Mouse (Mus musculus): ENCODE measurements around the gene Cavin3.

The Cavin3 gene

DNA sequence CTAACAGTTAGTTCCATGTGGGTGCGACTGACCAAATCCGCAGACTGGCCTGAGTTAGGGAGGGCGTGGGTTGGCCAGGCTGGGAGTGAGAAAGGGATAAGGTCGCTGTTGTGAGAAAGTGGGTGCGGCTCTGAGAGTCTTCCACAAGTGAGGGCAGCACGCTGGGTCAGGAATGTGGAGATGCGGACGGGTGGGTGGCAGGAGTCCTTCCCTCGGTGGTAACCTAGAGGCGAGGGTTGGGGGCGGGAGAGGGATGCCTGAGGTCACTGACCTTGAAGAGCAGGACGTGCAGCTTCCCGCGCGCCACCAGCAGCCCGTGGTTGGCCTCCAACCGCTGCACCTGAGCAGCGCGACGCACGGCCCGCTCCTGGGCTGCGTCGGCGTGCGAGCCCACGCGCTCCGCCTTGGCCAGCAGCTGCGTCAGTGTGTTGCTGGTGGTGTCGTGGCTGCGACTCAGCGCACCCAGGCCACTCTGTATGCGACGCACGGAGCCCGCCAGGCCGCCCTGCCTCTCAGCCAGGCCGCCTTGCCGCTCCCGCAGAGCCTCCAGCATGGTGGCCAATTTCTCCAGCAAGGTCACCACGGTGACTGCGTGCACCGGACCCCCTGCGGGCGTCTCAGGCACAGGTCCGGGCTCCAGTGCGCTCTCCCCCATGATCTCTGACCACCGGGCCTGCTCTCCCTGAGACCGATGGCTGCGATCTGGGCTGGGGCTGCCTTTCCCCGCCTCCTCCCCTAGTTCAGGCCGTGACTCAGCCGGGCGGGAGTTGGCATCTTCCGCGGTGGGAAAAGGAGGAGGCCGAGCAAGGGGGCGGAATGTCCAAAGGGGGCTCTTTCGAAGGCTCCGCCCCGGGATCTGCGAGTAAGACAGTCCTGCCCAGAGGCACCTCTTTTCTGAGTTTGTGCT is at the start of gene Cavin3:
Gene Cavin3, minus strand, starts transcription at position 796 of the 907 bp plus-strand sequence.
- in situ Hi-C loops (cut with MboI, MseI): loop anchor here in 1 of 2 experiments (5.0 kb wide), 1 partner anchor 74 kb away; no protein-coding TSS in a partner anchor

DNA sequence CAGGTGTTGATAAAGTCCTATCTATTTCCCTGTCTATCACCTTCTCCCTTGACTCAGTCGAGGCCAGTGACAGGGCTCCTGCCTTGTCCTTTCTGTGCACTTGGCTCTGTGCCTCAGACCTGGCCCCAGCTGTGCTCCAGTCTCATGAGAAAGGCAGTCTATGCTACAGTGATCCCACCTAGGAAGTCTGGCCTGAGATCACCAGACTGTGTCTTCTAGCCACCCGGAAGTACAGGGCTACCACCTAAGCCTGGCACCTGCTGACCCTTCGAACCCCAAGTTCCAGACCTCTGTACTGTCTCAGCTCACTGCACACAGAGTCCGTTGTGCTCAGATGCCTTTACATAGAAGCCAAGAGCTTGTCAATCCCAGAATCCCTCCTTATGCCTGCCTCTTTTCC is 46.0 kb upstream of the Cavin3 start:
- in situ Hi-C loops (cut with MboI, MseI): loop anchor here in 1 of 2 experiments (10.0 kb wide), 1 partner anchor 273 kb away; no protein-coding TSS in a partner anchor

DNA sequence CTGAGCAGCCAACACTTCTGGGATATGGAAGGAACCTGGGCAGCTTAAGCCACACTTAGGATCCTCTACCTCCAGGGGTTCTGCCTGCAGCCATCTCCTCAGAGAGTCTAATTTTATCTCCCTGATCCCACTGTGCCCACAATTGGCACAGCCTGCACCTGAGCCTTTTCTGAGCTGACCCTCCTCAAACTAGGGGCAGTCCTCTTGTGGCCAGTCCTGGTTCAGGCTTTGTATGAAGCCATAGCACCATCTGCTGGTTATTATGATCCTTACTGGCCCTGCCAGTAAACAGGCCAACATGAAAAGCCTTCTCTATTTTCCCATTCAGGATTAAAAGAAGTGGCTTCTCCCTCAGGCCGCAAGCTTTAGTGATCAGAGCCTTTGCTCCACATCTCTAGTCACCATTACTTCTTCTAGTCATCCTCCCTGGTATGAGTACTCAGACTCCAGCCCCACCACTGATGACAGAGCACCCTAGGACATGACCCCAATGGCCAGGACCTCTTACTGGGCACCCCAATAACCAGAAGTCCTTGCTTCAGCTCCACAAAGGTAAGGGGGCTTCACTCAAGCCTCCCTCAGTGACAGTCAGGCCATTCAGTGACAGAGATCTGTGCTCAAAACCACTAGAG is 45.3 kb upstream of the Cavin3 start:
- in situ Hi-C loops (cut with MboI, MseI): loop anchor here in 1 of 2 experiments (10.0 kb wide), 1 partner anchor 273 kb away; no protein-coding TSS in a partner anchor

DNA sequence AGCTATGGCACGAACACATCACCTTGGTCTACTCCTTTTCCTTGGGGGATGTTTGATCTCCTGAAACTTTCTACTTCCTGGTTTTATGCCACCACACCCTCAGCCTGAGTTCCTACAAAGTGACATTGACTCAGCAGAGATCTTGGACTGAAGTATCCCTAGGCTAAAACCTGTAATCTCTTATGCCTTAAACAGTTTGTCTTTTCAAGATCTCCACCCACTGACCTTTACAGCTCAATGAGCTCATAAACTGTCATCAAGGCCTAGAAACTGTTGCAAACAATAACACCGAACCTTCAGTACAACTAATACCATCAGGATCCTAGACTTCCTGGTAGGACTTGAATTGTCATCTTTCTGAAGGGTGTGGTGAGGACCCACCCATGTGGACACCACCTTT is 42.1 kb upstream of the Cavin3 start:
- in situ Hi-C loops (cut with MboI, MseI): loop anchor here in 1 of 2 experiments (5.0 to 25.0 kb wide), 3 partner anchors 107 to 912 kb away; partner anchors contain the start of genes Olfr655, Olfr656 and Olfr657

DNA sequence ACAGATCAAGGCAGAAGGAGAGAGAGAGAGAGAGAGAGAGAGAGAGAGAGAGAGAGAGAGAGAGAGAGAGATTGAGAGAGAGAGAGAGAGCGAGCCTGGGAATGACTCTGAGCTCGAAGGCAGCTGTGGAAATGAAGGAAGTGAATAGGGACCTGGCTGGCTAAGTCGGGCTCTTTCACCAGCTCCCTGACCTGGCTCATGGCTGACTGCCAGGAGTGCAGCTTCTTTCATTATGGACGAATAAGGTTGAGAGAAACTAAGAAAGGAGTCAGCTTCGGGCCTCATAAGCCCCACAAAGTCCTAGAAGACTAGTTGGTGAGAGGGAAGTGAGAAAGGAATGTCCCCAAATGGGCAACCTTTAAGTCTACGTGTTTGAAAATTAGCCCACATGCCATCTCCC is 38.1 kb upstream of the Cavin3 start:
- in situ Hi-C loops (cut with MboI, MseI): loop anchor here in 1 of 2 experiments (5.0 to 25.0 kb wide), 3 partner anchors 103 to 908 kb away; partner anchors contain the start of genes Olfr655, Olfr656 and Olfr657

DNA sequence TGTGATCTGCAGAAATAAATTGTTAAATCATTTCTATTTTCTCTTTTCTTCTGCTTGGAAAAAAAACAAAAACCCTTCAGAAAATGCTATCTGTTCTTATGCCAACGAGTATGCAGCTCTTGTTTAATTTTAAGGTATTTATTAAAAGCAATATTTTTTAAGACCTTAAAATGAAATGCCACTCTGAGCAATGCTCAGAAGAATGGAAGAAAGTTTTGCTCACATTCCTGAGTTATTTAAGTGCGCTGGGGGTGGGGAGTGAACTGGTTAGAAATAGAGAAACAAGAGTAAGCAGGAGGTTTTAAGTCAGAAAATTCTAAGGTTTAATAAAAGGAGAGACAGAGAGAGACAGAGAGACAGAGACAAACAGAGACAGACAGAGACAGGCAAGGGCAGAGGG is 37.7 kb upstream of the Cavin3 start:
- in situ Hi-C loops (cut with MboI, MseI): loop anchor here (5.0 to 25.0 kb wide), 5 partner anchors 102 to 907 kb away; partner anchors contain the start of genes Olfr655 (in 1 of the 2), Olfr656 (in 1 of the 2) and Olfr657 (in 1 of the 2)

DNA sequence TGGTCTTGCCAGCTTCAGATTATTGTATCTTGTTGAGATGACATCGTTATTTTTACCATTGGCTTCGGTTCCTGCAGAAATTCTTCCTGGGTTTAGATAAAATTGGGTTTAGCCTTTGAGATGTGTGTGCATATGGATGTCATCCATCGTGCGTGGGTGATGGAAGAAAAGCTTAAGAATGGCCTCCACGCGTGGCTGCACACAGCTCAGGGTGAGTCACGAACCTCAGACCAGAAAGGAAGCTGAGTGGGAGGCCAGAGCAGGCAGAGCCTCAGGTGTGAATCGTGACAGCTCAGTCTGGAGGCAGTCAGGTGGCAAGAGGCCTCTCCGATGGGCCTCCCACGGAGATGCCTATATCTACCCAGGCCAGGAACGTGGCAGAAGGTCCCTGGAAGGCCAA is 37.2 kb upstream of the Cavin3 start:
- in situ Hi-C loops (cut with MboI, MseI): loop anchor here (5.0 to 25.0 kb wide), 3 partner anchors 105 to 907 kb away; partner anchors contain the start of genes Olfr655 (in 1 of the 2), Olfr656 (in 1 of the 2) and Olfr657 (in 1 of the 2)

DNA sequence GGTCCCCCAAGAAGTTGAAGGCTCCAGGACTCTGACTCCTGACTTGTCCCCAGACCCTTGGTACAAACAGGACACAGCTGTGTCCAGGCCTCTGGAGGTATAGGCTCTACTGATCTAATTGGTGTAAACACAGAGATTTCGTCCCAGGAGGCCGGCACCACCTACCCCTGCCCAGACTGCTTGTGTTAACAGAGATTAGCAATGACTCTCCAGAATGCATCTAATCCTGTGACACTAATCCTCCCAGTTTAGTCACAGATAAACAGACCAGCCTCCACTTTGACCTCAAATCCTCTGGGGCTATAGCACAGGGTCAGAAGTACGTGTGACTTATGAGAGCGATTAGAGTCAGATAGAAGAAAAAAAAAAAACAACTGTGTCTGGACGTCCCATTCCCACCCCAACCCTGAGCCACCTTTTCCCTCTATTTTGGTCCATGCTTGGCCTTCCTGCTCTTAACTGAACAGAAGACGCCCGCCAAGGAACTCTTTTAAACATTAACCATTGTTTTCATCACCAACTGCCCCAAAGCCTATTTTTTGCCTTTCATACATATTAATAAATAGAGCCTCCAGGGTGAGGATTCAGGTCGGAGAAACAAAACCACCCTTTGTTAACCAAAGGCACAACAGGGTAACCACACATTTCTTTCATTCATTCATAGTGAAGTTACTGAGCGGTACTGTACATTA is 34.7 kb upstream of the Cavin3 start:
- in situ Hi-C loops (cut with MboI, MseI): loop anchor here (5.0 to 25.0 kb wide), 3 partner anchors 102 to 905 kb away; partner anchors contain the start of genes Olfr655 (in 1 of the 2), Olfr656 (in 1 of the 2) and Olfr657 (in 1 of the 2)

DNA sequence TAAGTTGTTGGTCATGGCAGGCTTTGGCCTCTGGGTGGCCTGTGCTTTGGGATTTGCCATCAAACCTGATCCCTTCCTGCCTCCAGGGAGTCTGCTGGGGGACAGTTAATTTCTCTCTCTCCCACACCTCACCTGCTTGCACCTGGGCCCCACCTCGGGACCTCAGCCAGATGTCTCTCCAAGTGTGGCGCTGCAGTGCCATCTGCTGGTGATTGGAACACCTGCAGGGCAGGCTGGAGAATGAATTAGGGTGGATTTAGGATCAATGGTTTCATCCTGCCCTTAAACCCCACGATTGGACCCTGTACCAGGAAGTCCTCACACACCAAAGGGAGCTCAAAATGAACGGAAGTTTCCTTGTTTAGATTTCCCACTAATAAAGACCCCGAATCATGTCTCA is 33.1 kb upstream of the Cavin3 start:
- in situ Hi-C loops (cut with MboI, MseI): loop anchor here (5.0 to 25.0 kb wide), 3 partner anchors 100 to 903 kb away; partner anchors contain the start of genes Olfr655 (in 1 of the 2), Olfr656 (in 1 of the 2) and Olfr657 (in 1 of the 2)

DNA sequence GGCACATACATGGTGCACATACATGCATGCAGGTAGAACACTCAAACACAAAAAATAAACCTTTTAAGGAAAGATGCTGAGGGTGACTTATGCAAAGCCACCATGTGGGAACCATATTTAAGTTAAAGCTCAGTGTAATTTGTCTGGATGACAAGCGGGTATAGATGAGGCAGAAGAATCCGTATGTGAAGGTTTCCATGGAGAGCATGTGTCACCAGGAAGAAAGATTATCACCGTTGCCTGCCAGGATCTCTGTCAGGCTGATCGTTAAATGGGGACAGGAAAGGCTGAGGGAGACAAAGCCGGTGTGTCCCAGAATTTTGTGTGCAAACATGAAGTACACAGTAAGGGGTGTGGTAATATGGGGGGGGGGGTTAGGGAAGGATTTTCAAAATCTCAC is 32.5 kb upstream of the Cavin3 start:
- in situ Hi-C loops (cut with MboI, MseI): loop anchor here (10.0 to 25.0 kb wide), 2 partner anchors 100 to 902 kb away; partner anchors contain the start of genes Olfr655 (in 1 of the 2), Olfr656 (in 1 of the 2) and Olfr657 (in 1 of the 2)

DNA sequence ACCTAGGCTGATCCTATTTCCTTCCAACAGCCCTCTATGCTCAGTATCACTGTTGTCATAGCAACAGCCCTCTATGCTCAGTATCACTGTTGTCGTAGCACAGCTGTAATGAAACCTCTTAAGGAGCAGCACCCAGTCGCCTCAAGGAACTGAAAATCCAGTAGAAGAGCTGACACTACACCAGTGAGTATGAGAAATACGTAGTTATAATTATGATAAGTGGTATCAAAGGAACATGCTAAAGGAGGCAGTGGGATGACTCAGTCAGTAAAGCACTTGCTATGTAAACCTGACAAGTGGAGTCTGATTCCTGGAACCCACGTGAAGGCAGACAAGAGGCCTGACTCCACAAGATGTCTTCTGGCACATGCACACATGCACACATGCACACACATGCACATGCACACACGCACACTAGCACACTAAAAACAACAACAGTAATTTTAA is 31.8 kb upstream of the Cavin3 start:
- in situ Hi-C loops (cut with MboI, MseI): loop anchor here (10.0 to 25.0 kb wide), 2 partner anchors 99 to 902 kb away; partner anchors contain the start of genes Olfr655 (in 1 of the 2), Olfr656 (in 1 of the 2) and Olfr657 (in 1 of the 2)

DNA sequence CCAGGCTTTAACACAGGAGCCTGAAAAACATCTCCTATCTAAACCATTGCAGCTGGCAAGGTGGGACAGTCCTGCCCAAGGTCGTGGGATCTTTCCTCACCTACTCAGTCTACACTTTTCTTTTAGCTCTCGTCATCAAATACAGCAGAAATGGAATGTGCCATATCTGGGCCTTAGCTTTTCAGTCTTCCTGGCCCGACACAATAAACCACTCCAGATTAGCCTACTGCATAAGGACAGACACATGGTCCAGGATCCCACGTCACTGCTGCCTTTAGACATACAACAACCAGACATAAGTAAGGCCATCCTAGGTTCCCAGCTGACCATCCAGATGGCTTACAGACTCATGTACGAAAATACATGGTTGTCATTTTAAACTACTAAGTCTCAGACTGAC is 28.0 kb upstream of the Cavin3 start:
- in situ Hi-C loops (cut with MboI, MseI): loop anchor here (10.0 to 25.0 kb wide), 2 partner anchors 95 to 898 kb away; partner anchors contain the start of genes Olfr655 (in 1 of the 2), Olfr656 (in 1 of the 2) and Olfr657 (in 1 of the 2)

DNA sequence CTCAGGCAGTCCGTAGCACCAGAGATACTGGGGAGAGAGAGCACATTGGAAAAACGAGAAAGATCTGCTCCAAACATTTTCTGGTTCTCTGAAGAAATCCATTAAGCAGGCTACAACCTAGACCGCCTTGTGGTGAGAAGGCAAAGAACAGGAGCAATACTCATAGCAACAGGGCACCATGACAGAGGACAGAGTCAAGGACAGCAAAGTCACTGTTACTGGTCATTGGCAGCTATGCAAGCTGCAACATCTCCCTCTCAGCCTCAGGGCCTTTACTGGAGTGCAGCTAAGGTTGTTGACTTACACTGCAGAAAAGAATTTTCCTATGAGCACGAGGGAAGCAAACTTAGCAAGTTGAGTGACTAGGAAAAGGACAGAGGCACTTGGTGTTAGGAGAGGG is 25.2 kb upstream of the Cavin3 start:
- in situ Hi-C loops (cut with MboI, MseI): loop anchor here in 1 of 2 experiments (25.0 kb wide), 1 partner anchor 895 kb away; the partner anchor contains the start of genes Olfr655, Olfr656 and Olfr657

DNA sequence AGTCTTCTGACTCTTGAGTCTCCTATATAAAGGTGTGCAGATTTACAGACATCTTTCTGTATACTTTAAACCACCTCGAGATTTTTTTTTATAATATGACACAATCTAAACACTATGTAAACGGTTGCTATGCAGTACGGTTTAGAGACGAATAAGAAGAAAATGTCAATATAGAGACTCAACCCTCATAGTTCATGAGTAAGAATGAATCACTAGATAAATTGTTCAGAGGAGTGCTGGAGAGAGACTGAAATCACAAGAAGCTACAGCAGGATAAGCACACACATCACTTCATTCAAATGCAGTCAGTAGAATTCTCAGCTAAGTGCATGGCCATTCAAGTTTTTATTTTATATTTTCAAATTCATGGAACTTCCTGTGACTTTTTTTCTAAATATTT is 19.9 kb upstream of the Cavin3 start:
- in situ Hi-C loops (cut with MboI, MseI): loop anchor here in 1 of 2 experiments (25.0 kb wide), 1 partner anchor 890 kb away; the partner anchor contains the start of genes Olfr655, Olfr656 and Olfr657

DNA sequence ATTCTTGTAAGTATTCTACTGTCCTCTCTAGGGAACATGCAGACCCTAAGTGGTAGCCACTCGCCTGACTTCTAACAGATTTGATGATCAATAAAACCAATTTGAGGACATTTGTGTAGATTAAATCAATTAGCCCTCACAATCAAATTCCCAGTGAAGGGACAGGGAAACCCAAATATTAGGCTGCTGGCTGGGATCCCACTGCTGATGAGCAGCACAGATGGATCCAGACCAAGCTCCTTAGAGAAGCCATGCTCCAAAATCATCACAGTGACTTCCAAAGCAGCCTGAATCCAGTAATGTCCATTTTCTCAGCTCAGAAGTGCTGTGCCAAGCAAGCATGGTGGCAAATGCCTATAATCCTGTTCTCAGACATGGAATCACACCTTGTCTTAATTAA is 17.6 kb upstream of the Cavin3 start:
- in situ Hi-C loops (cut with MboI, MseI): loop anchor here in 1 of 2 experiments (25.0 kb wide), 1 partner anchor 887 kb away; the partner anchor contains the start of genes Olfr655, Olfr656 and Olfr657

DNA sequence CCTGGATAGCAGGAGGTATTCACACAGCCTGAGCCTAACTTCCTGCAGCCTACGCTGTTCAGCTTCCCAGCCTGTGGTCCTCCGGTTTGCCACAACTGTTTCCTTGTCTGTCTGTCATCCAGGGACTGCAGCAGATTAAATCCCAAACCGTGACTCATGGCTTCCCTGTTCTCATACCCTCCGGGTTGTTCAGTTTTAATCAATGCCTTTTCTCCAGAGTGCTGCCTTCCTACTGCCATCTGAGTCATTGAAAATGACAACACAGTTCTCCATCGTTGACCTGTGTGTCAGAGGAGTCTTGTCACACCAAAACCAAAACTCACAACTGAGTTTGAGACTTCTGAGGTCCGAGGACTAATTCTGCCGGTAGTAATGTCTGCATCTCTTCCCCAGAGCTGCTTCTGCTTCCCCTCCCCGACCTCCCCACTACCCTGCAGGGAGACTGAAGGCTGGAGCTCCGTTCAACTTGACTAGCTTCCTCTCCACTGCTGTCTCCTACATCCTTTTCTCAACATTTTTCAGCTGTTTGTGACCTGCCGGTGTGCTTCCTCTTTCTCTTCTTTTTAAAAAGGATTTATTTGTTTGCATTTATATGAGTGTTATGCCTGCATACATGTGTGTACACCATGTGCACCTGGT is 16.9 kb upstream of the Cavin3 start:
- in situ Hi-C loops (cut with MboI, MseI): no loop called here

DNA sequence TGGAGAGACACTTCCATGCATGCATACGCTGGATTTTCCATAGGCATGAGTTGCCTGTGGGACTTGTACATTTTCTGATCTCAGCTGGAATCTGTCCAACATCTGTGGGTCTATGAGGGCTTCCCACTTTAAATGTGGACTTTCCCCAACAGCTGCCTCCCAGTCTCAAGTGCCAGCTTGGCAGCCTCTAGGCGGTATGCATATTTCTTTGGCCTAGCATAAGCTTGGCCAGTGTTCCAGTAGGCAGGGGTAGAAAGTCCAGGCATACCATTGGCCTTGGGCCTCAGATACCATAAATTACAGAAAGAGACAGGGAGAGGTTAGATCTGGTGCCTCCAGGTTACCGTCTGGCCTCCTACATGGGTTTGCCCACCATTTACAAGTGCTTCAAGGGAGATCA is 15.8 kb upstream of the Cavin3 start:
- in situ Hi-C loops (cut with MboI, MseI): no loop called here

DNA sequence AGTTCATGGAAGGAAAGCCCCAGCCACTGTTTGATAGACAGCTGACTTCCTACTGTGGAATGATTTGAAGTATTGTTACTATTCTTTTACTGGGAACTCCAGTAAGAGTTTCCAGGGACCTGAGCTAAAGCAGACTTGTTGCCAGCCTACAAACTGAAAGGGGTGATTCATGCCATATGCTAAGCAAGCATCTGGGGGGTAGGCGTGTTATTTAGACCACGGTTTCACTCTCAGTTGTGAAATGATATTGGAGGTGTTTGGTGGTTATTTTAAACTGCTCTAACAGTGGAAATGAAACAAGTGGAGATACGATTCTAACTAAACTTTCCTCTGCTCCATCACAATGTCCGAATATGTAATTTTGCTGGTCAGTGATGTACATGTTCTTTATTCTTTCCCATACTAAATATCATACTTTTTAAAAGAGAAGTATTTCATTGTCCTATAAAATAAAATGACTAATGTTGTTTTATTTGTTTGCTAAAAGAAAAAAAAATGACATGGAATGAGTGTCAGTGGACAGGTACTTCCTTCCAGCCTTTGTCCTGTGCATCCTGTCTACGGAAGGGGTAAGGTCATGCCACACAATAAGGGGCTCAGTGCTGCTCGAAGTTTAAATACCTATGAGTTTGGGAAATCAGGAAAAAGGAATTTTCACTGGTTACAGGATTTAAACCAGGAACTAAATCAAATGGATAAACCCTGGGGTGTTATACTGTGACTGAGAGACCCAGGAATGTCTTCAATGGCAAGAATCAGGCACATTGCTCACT is 5.2 kb upstream of the Cavin3 start:
- in situ Hi-C loops (cut with MboI, MseI): no loop called here

DNA sequence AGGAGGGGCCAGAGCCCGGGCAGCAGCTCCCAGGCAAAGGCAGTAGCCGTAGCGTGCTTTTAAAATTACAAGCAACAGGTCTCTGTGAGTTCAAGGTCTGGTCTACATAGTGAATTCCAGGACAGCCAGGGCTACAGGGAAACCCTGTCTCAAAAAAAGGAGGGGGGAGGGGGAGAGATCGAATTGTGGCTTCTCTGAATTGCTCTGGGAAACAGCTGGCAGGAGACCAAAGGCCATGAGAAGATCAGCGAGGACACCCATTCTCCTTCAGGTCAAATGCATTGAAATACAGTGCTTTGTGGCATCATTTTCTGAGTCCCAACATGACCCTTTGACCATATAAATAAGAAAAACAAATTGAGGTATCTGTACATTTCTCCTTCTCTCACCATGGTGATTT is 2.9 kb upstream of the Cavin3 start:
- in situ Hi-C loops (cut with MboI, MseI): no loop called here
